Mouse (Mus musculus) olfactory bulb, adult 2 months (tissue): ENCODE results near the gene Zfp831. TPM values are rescaled to one million over a fixed set of nuclear protein-coding genes. Genes with fewer than 3 reads are reported as not detected.
A peak's percentile ranks its signal among the peaks of the same experiment; 100 is the strongest.

Source experiments
- H3K27ac ChIP-seq: fragments of 200-500 bp; 2 replicates; pipeline ENCODE4 v1.5.1; 2012; ENCODE audit warnings: low read depth, low read length; ENCODE audit not compliant: insufficient read depth
- H3K4me1 ChIP-seq: fragments of 200-500 bp; 2 replicates; pipeline ENCODE4 v1.6.1; 2012; ENCODE audit warnings: low read length; ENCODE audit not compliant: control insufficient read depth, insufficient read depth
- H3K4me3 ChIP-seq: fragments of 200-500 bp; 2 replicates; pipeline ENCODE4 v1.5.1; 2012; ENCODE audit warnings: mild to moderate bottlenecking, low read depth, low read length, moderate library complexity; ENCODE audit not compliant: insufficient read depth
- CTCF ChIP-seq: fragments of 200-500 bp; IDR thresholded peaks from 2 replicates; pipeline ENCODE4 v1.5.1; 2012; ENCODE audit warnings: low read depth, mild to moderate bottlenecking, low read length, moderate library complexity; ENCODE audit not compliant: insufficient read depth
- POLR2A ChIP-seq: fragments of 200-500 bp; IDR thresholded peaks from 2 replicates; pipeline ENCODE4 v1.6.1; 2012; ENCODE audit warnings: mild to moderate bottlenecking, low read depth, low read length, moderate library complexity; ENCODE audit not compliant: insufficient read depth
- WGBS: fragments of 180-500 bp; shearing (Covaris S2); methylation state at CpG from one replicate; pipeline ENCODE4 v1.1.7; 2018; 5-methylcytosine and 5-hydroxymethylcytosine counted together
- polyA plus RNA-seq: library from polyadenylated mRNA; stranded (reverse); fragments of >200 nt; gene quantifications from 2 replicates; pipeline ENCODE4 v1.2.4, GENCODE M21; 2012; ENCODE audit warnings: low replicate concordance; ENCODE audit not compliant: missing spikeins, insufficient read depth, insufficient read length

Zfp831 gene
- polyA plus RNA-seq, 1 experiment = not detected

DNA sequence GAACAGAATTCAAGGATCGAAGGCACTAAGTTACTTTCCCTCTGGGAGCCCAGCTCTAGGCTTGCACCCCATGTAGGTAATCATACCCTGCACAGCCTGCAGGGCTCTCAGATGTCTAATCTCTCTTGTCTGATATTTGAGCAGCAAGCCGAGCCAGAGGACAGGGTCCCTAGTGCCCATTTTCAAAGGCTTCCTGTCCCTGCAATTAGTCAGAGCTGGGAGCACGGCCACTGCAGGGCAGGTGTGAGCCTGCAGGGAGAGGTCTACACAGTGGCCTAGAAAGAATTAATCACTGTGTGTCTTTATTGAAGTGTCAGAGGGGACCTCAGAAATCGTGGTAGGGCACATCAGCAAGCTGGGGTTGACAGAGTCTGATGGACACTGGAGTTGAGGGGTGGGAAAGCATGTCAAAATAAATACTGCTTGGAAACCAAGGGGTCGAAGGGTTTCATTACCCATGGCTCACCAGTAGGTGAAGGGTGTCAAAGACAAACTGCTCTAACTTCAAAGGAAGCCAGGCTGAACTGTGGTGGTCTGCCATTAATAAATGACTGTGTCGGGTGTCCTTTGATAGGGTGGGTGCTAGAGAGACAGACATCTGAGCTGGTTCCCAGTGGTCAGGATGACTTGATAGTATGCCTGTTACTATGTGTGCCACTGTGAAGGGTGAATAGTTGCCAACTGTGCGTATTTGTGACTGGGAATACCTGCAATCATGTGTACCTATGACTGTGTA is 18.3 kb downstream of the Zfp831 start:
- no peaks in the 10 kb centered on the region for H3K4me1 ChIP-seq
- 67% methylated on average over 7 of the region's 7 CpGs for WGBS
- H3K27ac ChIP-seq = no peak overlapping the region
- TF ChIP-seq POLR2A (no peak), CTCF (no peak)
- H3K4me3 ChIP-seq = no peak overlapping the region

- no peak for TF ChIP-seq POLR2A
- TF ChIP-seq CTCF = no peak
- WGBS = 93% methylated on average over 1 of the region's 1 CpGs
- no peak overlapping the region for H3K4me3 ChIP-seq
- H3K4me1 ChIP-seq = no peaks in the 10 kb centered on the region
- H3K27ac ChIP-seq = no peak overlapping the region
These were observed 19.3 kb downstream of the Zfp831 start for GRCm38 (mm10) chr2:174662593-174662992.

DNA sequence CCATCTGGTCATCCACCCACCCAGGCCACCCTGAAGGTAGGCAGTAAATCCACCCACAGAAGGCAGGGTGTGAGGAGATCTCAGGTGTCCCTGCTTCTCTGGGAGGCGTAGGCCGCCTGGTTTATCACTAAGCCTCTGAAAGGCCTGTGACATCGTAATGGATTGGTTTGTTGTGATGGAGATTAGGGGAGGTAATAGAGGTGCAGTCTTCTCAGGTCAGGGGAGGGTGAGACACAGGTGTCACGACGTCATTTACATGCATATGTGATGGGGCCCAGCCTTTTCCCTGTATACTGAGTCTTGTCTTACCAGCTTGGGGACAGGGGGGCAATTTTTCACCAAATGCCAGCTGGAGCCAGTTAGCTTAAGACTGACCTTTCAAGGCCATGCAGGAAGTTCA is 22.1 kb downstream of the Zfp831 start:
- Histone ChIP-seq H3K4me1 (no peaks in the 10 kb centered on the region), H3K4me3 (no peak overlapping the region), H3K27ac (no peak overlapping the region)
- TF ChIP-seq POLR2A (no peak), CTCF (no peak)
- 75% methylated on average over 5 of the region's 5 CpGs for WGBS

- Histone ChIP-seq H3K4me1 (peaks cover 19% of the 10 kb centered on the region), H3K27ac (no peak overlapping the region), H3K4me3 (no peak overlapping the region)
- WGBS = 54% methylated on average over 3 of the region's 3 CpGs
- TF ChIP-seq POLR2A (no peak), CTCF (no peak)
These were observed 25.5 kb downstream of the Zfp831 start for GRCm38 (mm10) chr2:174668806-174669205.

GRCm38 (mm10) chr2:174672506-174673190 is 29.3 kb downstream of the Zfp831 start:
- TF ChIP-seq CTCF = peak; percentile 11; the same call in 1 of the 2 replicates
- no peak for TF ChIP-seq POLR2A
- H3K4me1 ChIP-seq = peaks cover 19% of the 10 kb centered on the region
- H3K4me3 ChIP-seq = no peak overlapping the region
- 56% methylated on average over 11 of the region's 11 CpGs for WGBS
- H3K27ac ChIP-seq = no peak overlapping the region

DNA sequence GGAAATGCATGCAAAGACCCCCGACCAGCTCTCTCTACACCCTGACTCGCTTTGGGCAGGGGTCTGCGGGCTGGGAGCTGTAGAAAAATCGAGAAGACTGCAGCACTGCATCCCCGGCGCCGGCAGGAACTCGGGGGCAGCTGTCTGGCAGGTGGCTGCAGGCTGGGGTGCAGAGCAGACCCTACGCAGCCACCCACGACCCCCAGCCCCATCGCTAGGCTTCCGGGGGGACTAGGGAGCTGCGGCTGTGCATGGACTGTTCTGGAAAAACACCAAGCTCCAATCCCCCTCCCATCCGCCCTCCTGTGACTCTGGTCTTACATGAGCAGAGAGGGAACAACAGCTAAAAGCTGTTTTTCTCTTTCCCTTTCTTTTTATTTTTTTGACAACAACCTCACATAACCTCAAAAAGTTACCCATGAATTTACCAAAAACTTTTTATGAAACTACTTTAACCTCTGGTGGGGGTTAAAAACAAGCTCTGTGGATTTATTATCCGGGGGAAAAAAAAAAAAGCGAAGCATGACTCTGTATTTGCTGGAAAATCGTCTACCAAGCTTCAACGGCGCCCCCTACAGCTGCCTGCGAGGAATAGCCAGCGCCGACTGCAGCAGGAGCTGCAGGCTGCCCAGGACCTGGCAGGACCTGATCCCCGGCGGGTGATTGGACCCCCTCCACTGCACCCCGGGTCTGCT is 30.4 kb downstream of the Zfp831 start:
- WGBS = 2% methylated on average over 25 of the region's 25 CpGs
- H3K4me3 ChIP-seq = peak overlapping the region; percentile 48
- TF ChIP-seq POLR2A (no peak), CTCF (peak; percentile 85; the same call in 1 of the 2 replicates)
- H3K4me1 ChIP-seq = peaks cover 19% of the 10 kb centered on the region
- peak overlapping the region; percentile 24; the same call in 1 of the 2 replicates for H3K27ac ChIP-seq

- no peak overlapping the region for H3K27ac ChIP-seq
- H3K4me3 ChIP-seq = peak overlapping the region; percentile 24
- WGBS = 18% methylated on average over 16 of the region's 16 CpGs
- TF ChIP-seq POLR2A (no peak), CTCF (no peak)
- peaks cover 19% of the 10 kb centered on the region for H3K4me1 ChIP-seq
These were observed 31.1 kb downstream of the Zfp831 start for GRCm38 (mm10) chr2:174674287-174675045.

GRCm38 (mm10) chr2:174675642-174676041 is 32.3 kb downstream of the Zfp831 start:
- WGBS = 19% methylated on average over 9 of the region's 9 CpGs

More at GRCm38 (mm10) chr2:174675642-174676041, 32.3 kb downstream of the Zfp831 start:
- Histone ChIP-seq H3K4me3 (no peak overlapping the region), H3K4me1 (peaks cover 17% of the 10 kb centered on the region), H3K27ac (no peak overlapping the region)
- peak; percentile 53 for TF ChIP-seq CTCF
- TF ChIP-seq POLR2A = no peak
